Mouse (Mus musculus) ES-E14 (cell line): ENCODE measurements at regions not wholly inside any gene's neighbourhood (a gene's known extent, or its start where the extent isn't known, plus 50 kb on each side); places are given as distances from the start of the nearest gene placed in this dataset.

Experiments used
- DNase-seq: peaks from one replicate; pipeline ENCODE4 v3.0.0-alpha.2; 2013; ENCODE audit warnings: low read depth, low spot score
- H3K27ac ChIP-seq: 2 replicates; pipeline ENCODE4 v1.5.1; 2012; ENCODE audit warnings: low read depth, mild to moderate bottlenecking, low read length, moderate library complexity, mixed read lengths; ENCODE audit not compliant: poor library complexity, insufficient read depth, severe bottlenecking
- H3K36me3 ChIP-seq: 2 replicates; pipeline ENCODE4 v1.6.1; 2012; ENCODE audit warnings: mild to moderate bottlenecking, low read length, moderate library complexity, mixed read lengths; ENCODE audit not compliant: control insufficient read depth, poor library complexity, insufficient read depth, severe bottlenecking
- H3K4me1 ChIP-seq, 2 experiments: fragments of 150-350 bp in 1 of 2; sonication (generic) in 1 of 2; 2 replicates each; pipeline ENCODE4 v1.6.1; 2012; ENCODE audit warnings: low read length in 2 of 2, mild to moderate bottlenecking in 1 of 2, mixed read lengths in 1 of 2; ENCODE audit not compliant: control insufficient read depth in 2 of 2, insufficient read depth in 2 of 2, poor library complexity in 1 of 2
- H3K4me3 ChIP-seq, 2 experiments: fragments of 150-350 bp in 1 of 2; sonication (generic) in 1 of 2; 2 replicates each; pipeline ENCODE4 v1.5.1; 2012; ENCODE audit warnings: low read length in 2 of 2, low read depth in 1 of 2, mild to moderate bottlenecking in 1 of 2, mixed read lengths in 1 of 2; ENCODE audit not compliant: insufficient read depth in 1 of 2, poor library complexity in 1 of 2, severe bottlenecking in 1 of 2
- H3K9ac ChIP-seq: 2 replicates; pipeline ENCODE4 v1.6.1; 2012; ENCODE audit warnings: low read depth, mild to moderate bottlenecking, low read length, mixed read lengths; ENCODE audit not compliant: poor library complexity, insufficient read depth, severe bottlenecking
- H3K9me3 ChIP-seq: fragments of 150-350 bp; sonication (generic); 2 replicates; pipeline ENCODE4 v1.6.1; 2012; ENCODE audit warnings: low read depth, mild to moderate bottlenecking, low read length; ENCODE audit not compliant: control insufficient read depth, insufficient read depth
- CHD2 ChIP-seq: IDR thresholded peaks from 2 replicates; pipeline ENCODE4 v1.6.1; 2014; ENCODE audit warnings: mild to moderate bottlenecking, low read depth, low read length, inconsistent platforms
- HCFC1 ChIP-seq: IDR thresholded peaks from 2 replicates; pipeline ENCODE4 v1.6.1; 2012; ENCODE audit warnings: low read length, inconsistent platforms, borderline replicate concordance; ENCODE audit not compliant: insufficient read depth
- MAFK ChIP-seq: IDR thresholded peaks from 2 replicates; pipeline ENCODE4 v1.6.1; 2014; ENCODE audit warnings: mild to moderate bottlenecking, low read depth, low read length, inconsistent platforms; ENCODE audit not compliant: insufficient read depth
- ZC3H11A ChIP-seq: IDR thresholded peaks from 2 replicates; pipeline ENCODE4 v1.6.1; 2012; ENCODE audit warnings: low read depth, mild to moderate bottlenecking, inconsistent platforms, low read length, borderline replicate concordance
- ZNF384 ChIP-seq: IDR thresholded peaks from 2 replicates; pipeline ENCODE4 v1.6.1; 2012; ENCODE audit warnings: low read depth, low read length, inconsistent platforms
- in situ Hi-C, 2 experiments: fragments of 600-800 bp; cut with MboI; formaldehyde crosslinking; loops; one replicate each; pipeline ENCODE4 v1.15.1; 2025; ENCODE audit warnings: low sequenced_read_pairs in 2 of 2, inconsistent platforms in 1 of 2; ENCODE audit not compliant: unreplicated experiment in 2 of 2

DNA sequence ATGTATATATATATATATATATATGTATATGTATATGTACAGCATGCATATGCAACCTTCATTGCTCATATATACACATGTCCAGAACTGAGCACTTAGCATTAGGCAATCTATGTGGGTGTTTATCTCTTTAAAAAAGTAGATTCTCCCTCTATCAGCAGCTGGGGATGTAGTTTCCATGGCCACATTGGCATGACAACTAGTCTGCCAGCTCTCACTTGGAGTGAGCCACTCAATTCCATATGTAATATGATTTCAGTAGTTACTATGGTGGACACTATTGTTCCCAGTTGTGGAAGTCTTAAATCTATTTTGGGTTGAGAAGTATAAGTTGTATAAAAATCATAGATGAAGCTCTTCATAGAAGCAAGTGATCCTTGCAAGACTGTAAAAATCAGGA is 3903.7 kb downstream of the 9330182O14Rik start:
- Histone ChIP-seq H3K4me1 (no peaks in the 10 kb centered on the region), H3K27ac (no peak overlapping the region), H3K36me3 (no peaks in the 10 kb centered on the region), H3K4me3 (no peak overlapping the region), H3K9me3 (no peaks in the 10 kb centered on the region), H3K9ac (no peak overlapping the region)
- no peak for DNase-seq
- in situ Hi-C loops, result no loop called here
- no peak for TF ChIP-seq HCFC1
- no peak for TF ChIP-seq CHD2

DNA sequence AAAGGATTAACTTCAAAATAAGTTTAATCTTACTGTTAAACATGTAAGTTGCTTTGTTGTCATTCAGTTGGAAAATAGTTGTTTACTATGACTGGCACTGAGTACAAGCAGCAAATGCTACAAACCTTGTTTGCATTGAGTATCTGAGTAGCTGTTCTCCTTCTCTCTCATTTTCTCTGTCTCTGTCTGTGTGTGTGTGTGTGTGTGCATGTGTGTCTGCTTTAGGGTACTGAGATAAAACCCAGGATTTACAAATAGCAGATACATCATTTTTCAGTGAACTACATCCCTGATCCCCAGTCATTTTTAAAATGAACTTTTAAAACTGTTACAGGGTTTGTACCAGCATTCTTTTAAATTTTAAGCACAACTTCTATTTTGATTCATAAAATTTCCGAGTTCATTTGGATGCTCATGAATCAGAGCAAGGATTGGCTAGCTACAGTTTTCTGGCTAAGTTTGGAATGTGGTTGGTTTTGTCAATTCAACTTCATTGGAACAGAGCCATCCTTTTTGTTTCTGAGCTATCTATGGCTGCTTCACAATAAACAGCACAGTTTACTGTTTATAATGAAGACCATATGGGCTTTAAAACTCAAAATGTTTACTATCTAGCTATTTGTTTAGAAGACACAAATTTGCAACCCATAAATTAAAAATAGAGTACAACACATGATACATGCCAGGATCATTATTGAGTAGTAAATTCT is 3916.6 kb downstream of the 9330182O14Rik start:
- no peak for TF ChIP-seq HCFC1
- no peak for TF ChIP-seq ZNF384
- TF ChIP-seq ZC3H11A, result no peak
- TF ChIP-seq CHD2, result no peak
- no peak for TF ChIP-seq MAFK
- no peak for DNase-seq
- in situ Hi-C loops, result no loop called here
- Histone ChIP-seq H3K4me1 (no peaks in the 10 kb centered on the region), H3K36me3 (no peaks in the 10 kb centered on the region), H3K4me3 (no peak overlapping the region), H3K9me3 (no peaks in the 10 kb centered on the region), H3K9ac (no peak overlapping the region), H3K27ac (no peak overlapping the region)

DNA sequence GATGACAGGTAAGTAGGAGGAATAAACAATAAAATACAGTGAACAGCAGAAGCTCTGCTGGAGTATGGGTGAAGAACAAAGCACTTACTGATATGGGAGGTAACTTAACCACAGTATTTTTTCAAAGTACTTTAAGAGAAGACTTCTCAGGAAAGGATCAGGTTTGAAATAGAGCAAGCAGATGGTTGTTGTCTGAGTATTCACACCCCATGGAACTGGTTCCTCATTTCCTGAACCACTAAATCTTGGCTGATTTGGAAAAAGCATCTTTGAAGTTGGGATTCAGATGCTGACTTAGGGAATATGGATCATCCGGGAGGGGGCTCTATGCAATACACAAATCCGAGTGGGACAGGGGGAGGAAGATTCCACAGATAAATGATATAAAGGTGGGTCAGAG is 3930.7 kb downstream of the 9330182O14Rik start:
- H3K4me1 ChIP-seq, result no peaks in the 10 kb centered on the region
- H3K4me3 ChIP-seq, result no peak overlapping the region
- no peaks in the 10 kb centered on the region for H3K36me3 ChIP-seq
- H3K9me3 ChIP-seq, result no peaks in the 10 kb centered on the region
- in situ Hi-C loops, result no loop called here
- H3K27ac ChIP-seq, result no peak overlapping the region
- TF ChIP-seq ZNF384 (no peak), CHD2 (no peak)
- DNase-seq, result no peak
- no peak overlapping the region for H3K9ac ChIP-seq

DNA sequence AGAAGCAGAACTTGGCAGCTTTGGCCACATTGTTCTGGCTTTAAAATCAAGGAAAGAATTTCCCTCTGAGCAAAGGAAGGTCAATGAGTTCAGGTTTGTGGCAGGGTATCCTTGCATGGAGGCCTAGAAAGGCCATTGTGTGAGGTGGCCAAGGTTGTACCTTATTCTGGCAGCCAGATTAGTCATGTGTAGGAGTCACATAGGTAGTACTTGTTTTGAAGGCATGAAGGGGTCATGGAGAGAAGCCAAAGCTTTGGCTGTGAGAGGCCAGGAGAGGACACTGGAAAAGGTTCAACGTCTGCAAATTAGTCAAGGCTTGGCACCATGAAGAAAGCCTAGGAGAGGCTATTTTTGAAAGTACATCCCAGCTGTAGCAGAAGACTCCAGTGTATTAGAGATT is 3949.5 kb downstream of the 9330182O14Rik start:
- H3K27ac ChIP-seq, result no peak overlapping the region
- no peaks in the 10 kb centered on the region for H3K36me3 ChIP-seq
- in situ Hi-C loops, result no loop called here
- no peaks in the 10 kb centered on the region for H3K9me3 ChIP-seq
- no peaks in the 10 kb centered on the region for H3K4me1 ChIP-seq
- no peak for DNase-seq
- TF ChIP-seq ZC3H11A (no peak), HCFC1 (no peak), CHD2 (no peak), MAFK (no peak), ZNF384 (no peak)
- no peak overlapping the region for H3K9ac ChIP-seq
- H3K4me3 ChIP-seq, result no peak overlapping the region

DNA sequence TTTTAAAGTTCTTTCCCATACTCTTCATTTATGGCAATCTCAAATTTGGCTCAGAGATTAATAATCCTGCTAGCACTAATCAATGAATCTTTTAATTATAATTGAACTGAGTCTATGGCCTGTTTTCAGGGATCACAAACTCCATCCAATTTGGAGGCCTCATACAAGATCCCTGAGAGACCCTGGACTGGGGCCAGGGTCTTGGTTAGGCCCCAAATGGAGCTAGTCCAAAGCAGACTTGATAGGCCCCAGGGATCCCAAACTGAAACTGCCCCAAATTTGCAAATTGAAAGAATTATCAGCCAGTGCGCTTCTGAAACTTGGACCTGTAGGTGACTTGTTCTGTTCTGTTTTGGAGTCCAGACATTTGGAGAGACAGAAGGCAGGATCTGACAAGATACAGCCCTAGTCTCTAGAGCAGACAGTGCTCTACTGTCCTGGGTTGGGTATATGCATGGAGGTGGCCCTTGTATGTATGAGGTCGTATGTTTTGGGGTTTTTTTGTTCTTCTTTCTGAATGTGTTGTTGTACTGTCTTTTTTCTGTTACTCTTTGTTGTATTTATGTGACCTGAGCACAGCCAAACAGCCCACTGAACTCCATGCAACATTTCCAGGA is 3978.3 kb downstream of the 9330182O14Rik start:
- Histone ChIP-seq H3K36me3 (no peaks in the 10 kb centered on the region), H3K4me3 (no peak overlapping the region), H3K27ac (no peak overlapping the region), H3K4me1 (no peaks in the 10 kb centered on the region), H3K9me3 (no peaks in the 10 kb centered on the region), H3K9ac (no peak overlapping the region)
- no peak for TF ChIP-seq CHD2
- in situ Hi-C loops, result no loop called here
- DNase-seq, result no peak
